Mouse (Mus musculus) C2C12 (cell line): ENCODE measurements around the gene Gipc2.

Experiments
- CTCF ChIP-seq: IDR thresholded peaks from one replicate; pipeline ENCODE4 v1.5.1; 2011; ENCODE audit not compliant: control insufficient read depth, insufficient read depth, insufficient read length
- MAX ChIP-seq: IDR thresholded peaks from one replicate; pipeline ENCODE4 v1.6.1; 2011; ENCODE audit warnings: mild to moderate bottlenecking, control low read depth
- USF1 ChIP-seq: IDR thresholded peaks from one replicate; pipeline ENCODE4 v1.6.1; 2011; ENCODE audit warnings: low read depth, mild to moderate bottlenecking, control low read depth, moderate library complexity

DNA sequence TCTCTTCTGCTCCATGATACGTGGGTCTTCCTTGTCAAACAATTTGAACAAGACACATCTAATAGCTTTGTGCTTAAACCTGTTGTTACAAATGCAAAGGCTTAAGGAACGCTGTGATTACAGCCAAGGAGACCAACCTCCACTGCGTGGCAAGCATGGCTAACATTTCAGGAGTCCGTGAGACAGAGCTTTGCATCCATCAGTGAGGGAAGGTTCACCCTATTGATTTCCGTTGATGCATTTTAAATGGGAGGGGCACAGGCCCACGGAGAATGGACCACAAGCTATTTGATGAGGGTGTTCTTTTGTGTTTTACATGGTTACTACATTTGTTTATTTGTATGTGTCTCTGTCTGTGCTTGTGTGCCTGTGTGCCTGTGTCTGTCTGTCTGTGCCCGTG is 37.4 kb downstream of the Gipc2 start:
- no peak for TF ChIP-seq CTCF
- no peak for TF ChIP-seq MAX
- no peak for TF ChIP-seq USF1
